Mouse (Mus musculus): ENCODE results near the gene H2afy.

H2afy gene

GRCm38 (mm10) chr13:56111601-56112000 lies 24.6 kb downstream of the H2afy start:
- no peak for DNase-seq (ENCODE audit: low spot score in 2 of 2)

- DNase-seq (ENCODE audit: low spot score in 2 of 2): no peak
Measured at GRCm38 (mm10) chr13:56110694-56111531, 25.2 kb downstream of the H2afy start.

- no peak for DNase-seq (ENCODE audit: low spot score in 2 of 2)
Measured at GRCm38 (mm10) chr13:56109703-56110102, 26.5 kb downstream of the H2afy start.

- no peak for DNase-seq (ENCODE audit: low spot score in 2 of 2)
Measured at GRCm38 (mm10) chr13:56108849-56109519, 27.2 kb downstream of the H2afy start.

- DNase-seq (ENCODE audit: low spot score in 2 of 2): no peak
Measured at GRCm38 (mm10) chr13:56104971-56105391, 31.2 kb downstream of the H2afy start.

GRCm38 (mm10) chr13:56103796-56104746 lies 32.1 kb downstream of the H2afy start:
- DNase-seq (ENCODE audit: low spot score in 2 of 2): no peak

GRCm38 (mm10) chr13:56102160-56102559 lies 34.0 kb downstream of the H2afy start:
- DNase-seq (ENCODE audit: low spot score in 2 of 2): no peak

GRCm38 (mm10) chr13:56095601-56096195 lies 40.5 kb downstream of the H2afy start:
- DNase-seq (ENCODE audit: low spot score in 2 of 2): no peak

GRCm38 (mm10) chr13:56094544-56094943 lies 41.6 kb downstream of the H2afy start:
- no peak for DNase-seq (ENCODE audit: low spot score in 2 of 2)

- no peak for DNase-seq (ENCODE audit: low spot score in 2 of 2)
Measured at GRCm38 (mm10) chr13:56093680-56094079, 42.5 kb downstream of the H2afy start.

- no peak for DNase-seq (ENCODE audit: low spot score in 2 of 2)
Measured at GRCm38 (mm10) chr13:56092606-56093005, 43.6 kb downstream of the H2afy start.

- no peak for DNase-seq (ENCODE audit: low spot score in 2 of 2)
Measured at GRCm38 (mm10) chr13:56090597-56090996, 45.6 kb downstream of the H2afy start.

GRCm38 (mm10) chr13:56088602-56089001 lies 47.6 kb downstream of the H2afy start:
- no peak for DNase-seq (ENCODE audit: low spot score in 2 of 2)

GRCm38 (mm10) chr13:56087936-56088335 lies 48.2 kb downstream of the H2afy start:
- no peak for DNase-seq (ENCODE audit: low spot score in 2 of 2)

- no peak for DNase-seq (ENCODE audit: low spot score in 2 of 2)
Measured at GRCm38 (mm10) chr13:56084146-56084905, 51.8 kb downstream of the H2afy start.

- no peak for DNase-seq (ENCODE audit: low spot score in 2 of 2)
Measured at GRCm38 (mm10) chr13:56081656-56082055, 54.5 kb downstream of the H2afy start.

- DNase-seq (ENCODE audit: low spot score in 2 of 2): no peak
Measured at GRCm38 (mm10) chr13:56079616-56080015, 56.5 kb downstream of the H2afy start.

GRCm38 (mm10) chr13:56078724-56079262 lies 57.4 kb downstream of the H2afy start:
- DNase-seq (ENCODE audit: low spot score in 2 of 2): no peak

GRCm38 (mm10) chr13:56075930-56076329 lies 60.2 kb downstream of the H2afy start:
- no peak for DNase-seq (ENCODE audit: low spot score in 2 of 2)

GRCm38 (mm10) chr13:56073186-56073585 lies 63.0 kb downstream of the H2afy start:
- DNase-seq (ENCODE audit: low spot score in 2 of 2): no peak

GRCm38 (mm10) chr13:56072268-56072607 lies 63.9 kb downstream of the H2afy start:
- no peak for DNase-seq (ENCODE audit: low spot score in 2 of 2)

All from natural killer cell, adult 2 months (primary cell).